Mouse (Mus musculus): ENCODE results near the gene Prdm10.

Prdm10 gene

GRCm38 (mm10) chr9:31280366-31281010, at the start of gene Prdm10:
TSS of gene Prdm10 (plus strand) at chr9:31280538.
- peak; percentile 96 for DNase-seq (ENCODE audit: extremely low spot score, low spot score)

GRCm38 (mm10) chr9:31235030-31235429, 45.3 kb upstream of the Prdm10 start:
- no peak for DNase-seq (ENCODE audit: extremely low spot score, low spot score)

GRCm38 (mm10) chr9:31235489-31235888, 44.8 kb upstream of the Prdm10 start:
- no peak for DNase-seq (ENCODE audit: extremely low spot score, low spot score)

- no peak for DNase-seq (ENCODE audit: extremely low spot score, low spot score)
Observed at GRCm38 (mm10) chr9:31236079-31236478, 44.3 kb upstream of the Prdm10 start.

GRCm38 (mm10) chr9:31238526-31238925, 41.8 kb upstream of the Prdm10 start:
- no peak for DNase-seq (ENCODE audit: extremely low spot score, low spot score)

- DNase-seq (ENCODE audit: extremely low spot score, low spot score), result no peak
Observed at GRCm38 (mm10) chr9:31239551-31239950, 40.8 kb upstream of the Prdm10 start.

GRCm38 (mm10) chr9:31240522-31241207, 39.7 kb upstream of the Prdm10 start:
- DNase-seq (ENCODE audit: extremely low spot score, low spot score), result no peak

- no peak for DNase-seq (ENCODE audit: extremely low spot score, low spot score)
Observed at GRCm38 (mm10) chr9:31241208-31241699, 39.1 kb upstream of the Prdm10 start.

GRCm38 (mm10) chr9:31243306-31243938, 36.9 kb upstream of the Prdm10 start:
- no peak for DNase-seq (ENCODE audit: extremely low spot score, low spot score)

- no peak for DNase-seq (ENCODE audit: extremely low spot score, low spot score)
Observed at GRCm38 (mm10) chr9:31243939-31244333, 36.4 kb upstream of the Prdm10 start.

- DNase-seq (ENCODE audit: extremely low spot score, low spot score), result no peak
Observed at GRCm38 (mm10) chr9:31245006-31245405, 35.3 kb upstream of the Prdm10 start.

- no peak for DNase-seq (ENCODE audit: extremely low spot score, low spot score)
Observed at GRCm38 (mm10) chr9:31246421-31246820, 33.9 kb upstream of the Prdm10 start.

GRCm38 (mm10) chr9:31247447-31248220, 32.7 kb upstream of the Prdm10 start:
- no peak for DNase-seq (ENCODE audit: extremely low spot score, low spot score)

GRCm38 (mm10) chr9:31252182-31252799, 28.0 kb upstream of the Prdm10 start:
- no peak for DNase-seq (ENCODE audit: extremely low spot score, low spot score)

GRCm38 (mm10) chr9:31253311-31253734, 27.0 kb upstream of the Prdm10 start:
- DNase-seq (ENCODE audit: extremely low spot score, low spot score), result no peak

- DNase-seq (ENCODE audit: extremely low spot score, low spot score), result no peak
Observed at GRCm38 (mm10) chr9:31253866-31254696, 26.3 kb upstream of the Prdm10 start.

GRCm38 (mm10) chr9:31254697-31255004, 25.7 kb upstream of the Prdm10 start:
- no peak for DNase-seq (ENCODE audit: extremely low spot score, low spot score)

- no peak for DNase-seq (ENCODE audit: extremely low spot score, low spot score)
Observed at GRCm38 (mm10) chr9:31255953-31256352, 24.4 kb upstream of the Prdm10 start.

GRCm38 (mm10) chr9:31258237-31258636, 22.1 kb upstream of the Prdm10 start:
- DNase-seq (ENCODE audit: extremely low spot score, low spot score), result no peak

GRCm38 (mm10) chr9:31260219-31260618, 20.1 kb upstream of the Prdm10 start:
- DNase-seq (ENCODE audit: extremely low spot score, low spot score), result no peak

Data from neural tube, embryonic 10.5 days (tissue).